Mouse (Mus musculus): ENCODE data around the gene Cntnap4.
"Not testable (repeated sequence)": the region's sequence is repeated elsewhere in the genome, so short reads cannot be mapped to it uniquely, and the experiment has no call there.

Gene Cntnap4

DNA sequence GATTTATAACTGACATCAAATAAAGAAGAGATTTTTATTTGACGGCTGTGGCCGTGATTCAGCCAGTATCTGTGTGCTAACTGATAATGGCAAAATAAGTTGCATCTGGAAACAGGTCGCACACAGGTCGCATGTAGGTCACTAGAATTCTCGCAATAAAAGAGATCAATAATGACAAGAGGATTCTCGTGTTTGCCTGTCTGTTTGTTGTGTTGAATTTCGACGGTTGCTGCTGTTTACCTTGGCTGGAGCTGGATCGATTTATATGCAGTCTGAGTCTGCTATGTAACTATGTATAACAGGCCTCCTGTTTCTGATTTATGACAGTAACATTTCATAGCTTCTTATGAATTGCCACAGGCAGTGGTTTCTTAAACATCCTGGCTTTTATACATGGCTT lies 155.1 kb downstream of the Cntnap4 start:
- no peak for DNase-seq (ENCODE audit: extremely low spot score, low read depth, low spot score)

DNA sequence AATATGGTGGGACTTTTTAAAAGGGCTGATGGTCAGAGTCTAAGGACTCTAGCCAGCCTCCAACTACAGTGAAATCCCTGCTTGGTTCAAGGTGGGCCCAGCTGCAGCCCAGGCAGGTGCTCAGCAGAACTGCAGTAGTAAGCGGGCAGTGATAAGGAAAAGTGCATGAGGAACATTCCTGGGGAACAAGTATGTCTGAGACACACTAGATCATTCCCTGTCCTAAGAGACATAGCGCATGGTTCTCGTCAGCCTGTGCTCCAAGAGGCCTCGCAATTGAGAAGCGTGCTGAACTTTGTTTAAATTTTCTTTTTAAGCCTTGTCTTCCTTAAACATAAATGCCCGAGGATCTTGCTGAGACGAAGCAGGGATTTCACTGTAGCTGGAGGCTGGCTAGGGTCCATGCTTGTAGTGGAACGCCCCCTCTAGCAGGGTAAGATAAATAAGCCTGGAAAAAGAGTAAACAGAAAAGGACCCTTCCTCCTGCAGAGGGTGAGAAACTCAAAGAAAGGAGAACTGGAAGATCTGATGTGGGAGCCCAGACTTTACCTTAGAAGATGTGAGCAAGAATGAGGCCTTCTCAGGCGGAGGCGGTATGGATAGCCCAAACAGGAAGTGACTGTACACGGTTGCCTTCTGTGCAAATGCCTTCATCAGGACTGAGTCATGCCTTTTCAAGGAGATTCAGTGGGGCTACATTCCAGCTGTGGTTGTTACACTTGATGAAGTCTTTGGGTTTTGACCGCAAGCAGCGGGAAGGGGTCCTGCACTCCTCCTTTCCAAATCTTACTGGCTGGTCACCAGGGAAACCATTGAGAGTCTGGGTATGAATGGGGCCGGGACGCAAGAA lies 161.0 kb downstream of the Cntnap4 start:
- no peak for DNase-seq (ENCODE audit: extremely low spot score, low read depth, low spot score)

DNA sequence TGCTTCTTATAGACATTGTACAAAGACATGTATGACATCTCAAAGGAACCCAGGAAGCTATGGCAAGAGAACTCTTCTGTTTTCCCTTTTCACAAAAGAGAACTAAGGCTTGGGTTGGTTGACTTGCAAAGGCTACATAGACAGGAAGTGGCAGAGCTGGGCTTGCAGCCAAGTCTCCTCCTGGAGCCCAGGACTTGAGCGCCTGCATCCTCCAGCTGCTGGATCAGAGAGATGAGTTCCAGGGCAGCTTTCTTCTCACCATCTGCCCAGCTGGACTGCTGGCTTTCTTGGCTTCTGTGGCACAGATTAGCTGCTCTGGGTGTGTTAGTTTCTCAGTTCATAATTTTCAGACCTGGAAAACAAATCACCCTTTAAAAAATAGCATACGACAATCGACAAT lies 165.7 kb downstream of the Cntnap4 start:
- no peak for DNase-seq (ENCODE audit: extremely low spot score, low read depth, low spot score)

DNA sequence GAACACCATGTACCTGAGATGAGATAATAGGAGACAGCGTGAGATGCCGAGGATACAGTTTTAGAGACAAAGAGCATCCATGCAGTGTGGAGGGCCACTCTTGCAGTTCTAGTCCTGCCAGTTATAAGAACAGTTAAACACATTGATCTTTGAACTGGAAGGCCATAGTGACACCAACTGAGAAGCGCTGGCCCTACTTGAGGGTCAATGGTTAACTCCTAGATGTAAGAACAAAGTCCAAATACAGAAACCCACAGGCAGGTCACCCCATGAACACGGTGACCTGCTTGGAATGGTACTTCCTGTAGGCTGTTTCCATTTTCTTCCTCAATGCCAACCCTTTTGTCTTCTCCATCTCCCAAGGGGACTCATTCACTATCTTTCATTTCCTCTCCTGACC lies 173.5 kb downstream of the Cntnap4 start:
- no peak for DNase-seq (ENCODE audit: extremely low spot score, low read depth, low spot score)

DNA sequence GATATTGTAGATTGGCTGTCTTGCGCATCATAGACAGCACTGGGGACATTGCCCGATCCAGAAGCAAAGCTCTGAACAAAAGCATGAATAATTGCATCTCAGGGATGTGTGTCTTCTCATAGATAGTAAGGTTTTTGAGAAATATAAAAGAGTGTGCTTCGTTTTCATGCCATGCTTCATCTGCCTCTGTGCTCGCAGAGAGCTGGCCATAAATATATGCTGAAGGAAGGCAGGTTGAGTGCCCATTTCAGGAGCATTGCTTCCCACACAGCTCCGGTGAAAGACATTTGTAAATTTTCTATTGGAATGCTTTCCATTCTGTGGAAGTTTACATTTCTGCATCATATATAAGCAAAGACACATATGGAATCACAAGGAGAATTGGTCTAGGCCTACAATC lies 177.5 kb downstream of the Cntnap4 start:
- DNase-seq (ENCODE audit: extremely low spot score, low read depth, low spot score) = no peak

DNA sequence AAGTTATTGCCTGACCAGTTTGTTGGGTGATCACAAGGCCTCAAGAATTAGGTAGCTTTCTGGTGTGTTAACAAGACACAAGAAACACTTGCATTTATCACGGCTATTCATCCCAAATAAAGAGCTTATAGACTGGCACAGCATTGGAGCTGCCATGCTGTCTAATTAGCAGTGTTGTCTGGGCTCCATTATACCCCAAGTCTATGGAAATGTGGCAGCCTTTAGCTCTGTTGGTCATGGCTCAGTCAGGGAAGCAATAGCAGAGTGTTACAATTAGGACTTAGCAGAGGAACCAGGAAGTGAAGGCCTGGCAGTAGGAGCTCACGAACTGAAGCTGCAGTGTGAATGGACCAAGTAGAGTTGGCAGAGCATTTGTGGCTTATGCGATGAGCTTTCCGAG lies 185.3 kb downstream of the Cntnap4 start:
- no peak for DNase-seq (ENCODE audit: extremely low spot score, low read depth, low spot score)

DNA sequence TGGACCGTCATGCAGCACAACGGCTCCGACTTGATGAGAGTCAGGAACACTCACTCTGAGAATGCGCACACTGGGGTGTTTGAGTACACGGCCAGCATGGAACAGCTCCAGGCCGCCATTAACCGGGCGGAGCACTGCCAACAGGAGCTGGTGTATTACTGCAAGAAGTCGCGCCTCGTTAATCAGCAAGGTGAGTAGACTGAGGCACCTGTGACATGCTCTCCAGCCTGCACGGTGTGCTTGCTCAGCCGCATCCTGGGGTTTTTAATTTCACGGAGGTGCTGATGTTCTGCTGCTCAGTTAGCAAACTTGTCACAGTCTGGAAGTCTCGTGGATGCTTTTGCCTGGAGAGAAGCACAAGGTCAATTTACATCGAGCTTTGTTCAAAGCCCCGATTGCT lies 233.2 kb downstream of the Cntnap4 start:
- DNase-seq (ENCODE audit: extremely low spot score, low read depth, low spot score) = no peak

DNA sequence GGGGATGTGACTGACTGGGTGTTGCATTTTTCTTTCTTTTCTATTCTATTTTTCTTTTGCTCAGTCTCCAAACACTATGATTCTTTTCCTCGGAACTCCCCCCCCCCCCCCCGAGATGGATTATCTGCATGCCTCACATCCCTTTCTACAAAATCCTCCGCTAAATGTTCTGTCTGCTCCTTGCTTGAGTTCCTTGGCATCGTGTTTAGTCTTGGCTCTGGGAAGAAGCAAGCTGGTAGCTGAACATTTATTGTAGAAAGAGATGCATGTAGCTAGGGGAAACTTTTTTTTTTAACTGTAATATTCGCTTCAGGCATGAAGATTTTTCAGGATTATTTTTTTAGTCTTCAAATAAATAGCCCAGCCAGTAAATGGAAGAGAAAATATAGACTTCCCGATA lies 239.5 kb downstream of the Cntnap4 start:
- DNase-seq (ENCODE audit: extremely low spot score, low read depth, low spot score) = no peak

DNA sequence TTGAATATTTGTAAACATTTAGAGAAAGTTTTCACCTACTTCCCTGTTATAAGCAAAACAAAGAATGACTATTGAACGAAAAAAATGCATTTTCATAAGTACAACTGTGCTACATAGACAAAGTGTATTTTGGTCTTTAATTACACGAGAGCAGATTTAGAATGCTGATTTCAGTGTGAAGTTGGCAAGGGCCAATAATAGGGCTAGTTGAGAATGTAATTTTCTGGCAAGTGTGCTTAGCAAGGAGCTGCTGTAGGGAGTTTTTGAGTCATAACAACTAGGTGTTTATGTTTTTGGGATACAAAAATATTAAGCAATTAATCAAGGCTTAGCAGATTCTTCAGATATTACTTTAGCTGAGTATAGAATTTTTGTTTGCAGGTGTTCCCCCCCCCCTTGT lies 271.2 kb downstream of the Cntnap4 start:
- no peak for DNase-seq (ENCODE audit: extremely low spot score, low read depth, low spot score)

DNA sequence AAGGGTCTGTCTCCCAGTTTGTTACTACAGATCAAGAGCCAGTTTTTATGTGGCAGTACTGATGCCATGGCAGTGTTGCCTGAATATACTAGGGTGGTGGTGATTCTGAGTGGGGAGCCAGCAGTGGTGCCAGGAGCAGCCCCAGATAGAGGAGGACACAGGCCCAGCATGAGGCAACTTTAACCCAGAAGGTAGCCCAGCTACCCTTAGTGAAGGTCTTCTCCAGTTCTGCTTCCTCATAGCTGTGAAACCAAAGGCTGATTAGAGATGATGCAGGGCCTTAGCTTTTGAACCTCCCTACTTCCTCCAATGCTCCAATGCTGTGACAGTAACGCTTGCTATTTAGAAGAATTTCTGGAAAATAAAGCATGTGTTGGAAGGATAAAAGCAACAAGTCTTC lies 279.7 kb downstream of the Cntnap4 start:
- not testable (repeated sequence) for DNase-seq (ENCODE audit: extremely low spot score, low read depth, low spot score)

DNA sequence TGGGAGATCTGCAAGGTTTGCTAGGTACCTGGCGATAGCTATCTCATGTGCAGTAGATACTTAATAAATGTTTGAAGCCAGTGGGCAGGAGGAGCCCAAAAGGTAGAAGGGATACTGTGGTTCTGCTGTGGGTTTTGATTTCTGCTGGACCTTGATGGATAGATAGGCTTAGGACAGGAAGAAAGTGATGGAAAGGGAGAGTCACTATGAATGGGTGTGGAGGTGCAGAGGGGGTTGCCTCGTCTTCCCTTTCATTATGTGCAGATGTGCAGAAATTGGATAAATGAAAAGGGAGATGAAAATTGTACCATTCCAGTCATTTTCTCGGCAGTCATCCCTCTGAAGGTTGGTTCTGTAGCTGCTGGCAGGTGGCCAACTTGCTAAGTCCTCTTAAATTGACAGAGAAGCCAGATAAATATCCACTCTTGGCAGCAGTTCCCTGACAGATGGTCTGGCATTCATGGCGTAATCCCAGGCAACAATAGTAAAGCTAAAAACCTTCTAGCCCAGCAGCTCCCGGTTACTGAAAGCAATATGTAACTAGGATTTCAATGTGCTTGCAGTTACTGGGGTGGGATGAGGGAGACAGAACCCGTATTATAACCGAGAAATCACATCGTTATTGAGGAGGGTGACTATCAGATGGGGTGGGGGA lies 336.7 kb downstream of the Cntnap4 start:
- DNase-seq (ENCODE audit: extremely low spot score, low read depth, low spot score) = no peak

DNA sequence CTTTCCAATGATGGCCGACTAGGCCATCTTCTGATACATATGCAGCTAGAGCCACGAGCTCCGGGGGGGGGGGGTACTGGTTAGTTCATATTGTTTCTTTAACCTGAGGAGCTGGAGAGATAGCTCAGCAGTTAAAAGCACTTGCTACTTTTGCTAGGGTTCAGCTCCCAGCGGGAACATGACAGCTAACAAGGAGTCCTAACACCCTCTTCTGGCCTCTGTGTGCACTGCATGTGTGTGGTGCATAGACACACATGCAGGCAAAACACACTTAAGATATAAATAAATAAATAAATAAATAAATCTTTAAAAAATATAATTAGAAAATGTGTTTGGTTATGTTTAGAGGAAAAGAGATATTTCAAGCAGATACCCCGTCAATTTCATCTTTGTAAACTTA lies 339.7 kb downstream of the Cntnap4 start:
- no peak for DNase-seq (ENCODE audit: extremely low spot score, low read depth, low spot score)

DNA sequence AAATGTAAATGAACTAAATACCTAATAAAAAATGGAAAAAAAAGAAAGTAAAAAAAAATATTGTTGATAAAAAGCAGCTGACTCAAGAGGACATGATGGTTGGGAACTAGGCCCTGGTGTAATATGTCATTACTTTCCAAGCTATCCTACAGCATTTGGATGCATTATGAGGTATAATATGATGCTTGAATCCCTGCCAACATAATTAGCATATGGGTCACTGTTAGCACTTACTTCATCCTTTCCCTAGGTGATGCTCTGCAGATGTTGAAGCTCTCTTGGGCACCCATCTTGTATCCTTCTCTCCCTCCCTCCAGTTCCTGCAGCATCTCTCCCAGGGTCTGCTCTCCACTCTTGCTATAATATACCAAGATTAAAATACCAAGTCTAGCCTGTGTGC lies 341.6 kb downstream of the Cntnap4 start:
- no peak for DNase-seq (ENCODE audit: extremely low spot score, low read depth, low spot score)

DNA sequence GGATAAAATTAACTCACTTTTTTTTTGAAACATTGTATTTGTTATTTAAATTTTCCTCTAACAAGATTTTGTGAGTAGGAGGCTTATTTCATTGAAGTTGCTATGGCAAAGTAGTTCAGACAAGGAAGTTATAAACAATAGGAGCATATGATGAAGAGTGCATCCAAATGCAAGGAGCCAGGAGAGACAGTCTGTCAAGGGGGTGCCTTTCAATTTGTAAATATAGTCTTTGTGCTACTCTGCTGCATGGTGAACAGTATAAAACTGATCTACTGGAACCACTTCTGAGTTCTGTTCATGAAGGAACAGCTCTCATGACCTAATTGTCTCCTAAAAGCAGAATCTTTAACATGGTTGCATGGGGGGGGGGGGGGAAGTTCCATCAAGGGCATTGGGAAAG lies 352.3 kb downstream of the Cntnap4 start:
- no peak for DNase-seq (ENCODE audit: extremely low spot score, low read depth, low spot score)

DNA sequence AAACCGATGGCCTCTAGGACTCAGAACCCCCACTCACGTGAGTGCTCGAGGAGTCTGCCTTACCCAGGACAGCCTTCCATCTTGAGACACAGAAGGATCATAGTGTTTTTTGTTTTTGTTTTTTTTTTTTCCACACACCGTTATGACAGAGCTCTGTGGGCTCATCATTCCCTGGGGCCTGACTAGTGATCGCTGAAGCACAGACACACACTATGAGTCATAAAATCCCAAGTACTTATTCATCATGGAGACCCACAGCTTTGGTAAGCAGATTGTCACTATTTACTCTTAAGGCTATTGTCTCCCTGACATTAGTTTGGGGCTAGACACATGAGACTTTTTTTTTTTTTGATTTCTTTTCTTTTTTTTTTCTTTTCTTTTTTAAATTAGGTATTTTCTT lies 352.9 kb downstream of the Cntnap4 start:
- DNase-seq (ENCODE audit: extremely low spot score, low read depth, low spot score) = no peak
